Mouse (Mus musculus) heart, embryonic 12.5 days (tissue): Measurements from ENCODE around the gene Kremen1. TPM values are rescaled to one million over a fixed set of nuclear protein-coding genes. Genes with fewer than 3 reads are reported as not detected.

Source experiments
- ATAC-seq: fragments of 200-750 bp; cut with Nextera tagmentation; 2 replicates; pipeline ENCODE4 v1.8.0; 2017; ENCODE audit warnings: moderate TSS enrichment, moderate library complexity; ENCODE audit not compliant: insufficient number of reproducible peaks, low FRiP score
- H3K27ac ChIP-seq: fragments of 300-500 bp; sonication (generic); 2 replicates; pipeline ENCODE4 v1.5.1; 2016; ENCODE audit warnings: mild to moderate bottlenecking, moderate library complexity; ENCODE audit not compliant: poor library complexity, severe bottlenecking
- H3K27me3 ChIP-seq: fragments of 300-500 bp; sonication (generic); replicated peaks from 2 replicates; pipeline ENCODE4 v1.6.1; 2016; ENCODE audit warnings: mild to moderate bottlenecking, moderate library complexity
- H3K36me3 ChIP-seq: fragments of 300-500 bp; sonication (generic); 2 replicates; pipeline ENCODE4 v1.6.1; 2016; ENCODE audit warnings: mild to moderate bottlenecking, moderate library complexity
- H3K4me1 ChIP-seq: fragments of 300-500 bp; sonication (generic); replicated peaks from 2 replicates; pipeline ENCODE4 v1.6.1; 2016; ENCODE audit warnings: mild to moderate bottlenecking
- H3K4me2 ChIP-seq: fragments of 300-500 bp; sonication (generic); 2 replicates; pipeline ENCODE4 v1.6.1; 2016; ENCODE audit warnings: mild to moderate bottlenecking, moderate library complexity
- H3K4me3 ChIP-seq: fragments of 300-500 bp; sonication (generic); 2 replicates; pipeline ENCODE4 v1.5.1; 2016; ENCODE audit warnings: mild to moderate bottlenecking
- H3K9ac ChIP-seq: fragments of 300-500 bp; sonication (generic); 2 replicates; pipeline ENCODE4 v1.6.1; 2016; ENCODE audit warnings: mild to moderate bottlenecking, moderate library complexity
- H3K9me3 ChIP-seq: fragments of 300-500 bp; sonication (generic); replicated peaks from 2 replicates; pipeline ENCODE4 v1.6.1; 2016; ENCODE audit warnings: mild to moderate bottlenecking, moderate library complexity
- WGBS: fragments of 180-500 bp; shearing (Covaris S2); methylation state at CpG from one replicate; pipeline ENCODE4 v1.1.7; 2016; 5-methylcytosine and 5-hydroxymethylcytosine counted together
- polyA plus RNA-seq: library from polyadenylated mRNA; unstranded; fragments of >200 nt; fragmentation: Nextera tagmentation; extraction: Ambion mirVana; gene quantifications from 2 replicates; pipeline ENCODE4 v1.2.1, GENCODE M21; 2016

Gene Kremen1
- polyA plus RNA-seq, 1 experiment from 2014 or later = 40.1 TPM

GRCm38 (mm10) chr11:5160722-5161485, 100.5 kb downstream of the Kremen1 start:
- no peak overlapping the region for H3K9ac ChIP-seq
- WGBS = 71% methylated on average over 17 of the region's 17 CpGs
- ATAC-seq = no peak

GRCm38 (mm10) chr11:5158056-5158455, 103.3 kb downstream of the Kremen1 start:
- Histone ChIP-seq H3K4me2 (no peak overlapping the region), H3K9me3 (peaks cover 6% of the 10 kb centered on the region; the same call in 1 of the 2 replicates), H3K27me3 (peaks cover 4% of the 10 kb centered on the region; the same call in 1 of the 2 replicates), H3K27ac (no peak overlapping the region), H3K4me3 (no peak overlapping the region), H3K4me1 (peaks cover 6% of the 10 kb centered on the region), H3K36me3 (no peaks in the 10 kb centered on the region), H3K9ac (no peak overlapping the region)
- ATAC-seq = no peak
- WGBS = 90% methylated on average over 11 of the region's 11 CpGs

More at GRCm38 (mm10) chr11:5160722-5161485, 100.5 kb downstream of the Kremen1 start:
- no peak overlapping the region for H3K4me3 ChIP-seq
- H3K4me1 ChIP-seq = peaks cover 16% of the 10 kb centered on the region
- H3K27ac ChIP-seq = no peak overlapping the region
- H3K36me3 ChIP-seq = no peaks in the 10 kb centered on the region
- peaks cover 6% of the 10 kb centered on the region; the same call in 1 of the 2 replicates for H3K9me3 ChIP-seq
- no peaks in the 10 kb centered on the region for H3K27me3 ChIP-seq
- no peak overlapping the region for H3K4me2 ChIP-seq

- H3K4me2 ChIP-seq = no peak overlapping the region
- no peaks in the 10 kb centered on the region for H3K36me3 ChIP-seq
- no peaks in the 10 kb centered on the region for H3K9me3 ChIP-seq
- H3K27me3 ChIP-seq = peaks cover 20% of the 10 kb centered on the region
- no peak for ATAC-seq
- H3K27ac ChIP-seq = no peak overlapping the region
- 45% methylated on average over 10 of the region's 10 CpGs for WGBS
- H3K4me1 ChIP-seq = peaks cover 16% of the 10 kb centered on the region
- H3K9ac ChIP-seq = peak overlapping the region; percentile 47; the same call in 1 of the 2 replicates
- H3K4me3 ChIP-seq = no peak overlapping the region
These were observed 106.2 kb downstream of the Kremen1 start for GRCm38 (mm10) chr11:5154961-5155805.

- ATAC-seq = peak; percentile 38; the same call in 1 of the 2 replicates
- H3K27me3 ChIP-seq = peaks cover 25% of the 10 kb centered on the region
- WGBS = 1% methylated on average over 51 of the region's 53 CpGs
These were observed 109.5 kb downstream of the Kremen1 start, which contains the start of gene Emid1 for GRCm38 (mm10) chr11:5151680-5152337. Gene Emid1 (minus strand): TSS chr11:5152257.

GRCm38 (mm10) chr11:5151247-5151630, 110.1 kb downstream of the Kremen1 start:
- no peak for ATAC-seq
- H3K36me3 ChIP-seq = no peaks in the 10 kb centered on the region
- H3K27me3 ChIP-seq = peaks cover 25% of the 10 kb centered on the region
- H3K9me3 ChIP-seq = no peaks in the 10 kb centered on the region
- no peak overlapping the region for H3K27ac ChIP-seq
- H3K4me2 ChIP-seq = peak overlapping the region; percentile 95
- H3K9ac ChIP-seq = no peak overlapping the region
- peak overlapping the region; percentile 56; the same call in 1 of the 2 replicates for H3K4me3 ChIP-seq
- 55% methylated on average over 4 of the region's 4 CpGs for WGBS
- H3K4me1 ChIP-seq = peaks cover 33% of the 10 kb centered on the region

More at GRCm38 (mm10) chr11:5151680-5152337, 109.5 kb downstream of the Kremen1 start, which contains the start of gene Emid1:
- no peak within 1 kb of the TSS for H3K27ac ChIP-seq
- no peaks in the 10 kb centered on the region for H3K36me3 ChIP-seq
- peak within 1 kb of the TSS; percentile 95 for H3K4me2 ChIP-seq
- H3K4me3 ChIP-seq = peak within 1 kb of the TSS; percentile 56
- no peaks in the 10 kb centered on the region for H3K9me3 ChIP-seq
- H3K4me1 ChIP-seq = peaks cover 33% of the 10 kb centered on the region
- H3K9ac ChIP-seq = peak within 1 kb of the TSS; percentile 83

- WGBS = 69% methylated on average over 9 of the region's 9 CpGs
- Histone ChIP-seq H3K9me3 (no peaks in the 10 kb centered on the region), H3K9ac (no peak overlapping the region), H3K36me3 (no peaks in the 10 kb centered on the region), H3K27ac (no peak overlapping the region), H3K27me3 (peaks cover 25% of the 10 kb centered on the region), H3K4me2 (no peak overlapping the region), H3K4me3 (no peak overlapping the region), H3K4me1 (peaks cover 32% of the 10 kb centered on the region)
- no peak for ATAC-seq
These were observed 110.7 kb downstream of the Kremen1 start for GRCm38 (mm10) chr11:5150416-5151246.

- Histone ChIP-seq H3K4me2 (no peak overlapping the region), H3K27ac (no peak overlapping the region), H3K36me3 (no peaks in the 10 kb centered on the region), H3K9ac (no peak overlapping the region), H3K4me3 (no peak overlapping the region), H3K27me3 (peaks cover 25% of the 10 kb centered on the region), H3K4me1 (peaks cover 26% of the 10 kb centered on the region), H3K9me3 (no peaks in the 10 kb centered on the region)
- 82% methylated on average over 9 of the region's 9 CpGs for WGBS
- ATAC-seq = no peak
These were observed 111.4 kb downstream of the Kremen1 start for GRCm38 (mm10) chr11:5149955-5150354.

- WGBS = 12% methylated on average over 7 of the region's 7 CpGs
- H3K4me3 ChIP-seq = no peak overlapping the region
- no peaks in the 10 kb centered on the region for H3K36me3 ChIP-seq
- H3K4me2 ChIP-seq = no peak overlapping the region
- H3K4me1 ChIP-seq = peaks cover 26% of the 10 kb centered on the region
- no peak overlapping the region for H3K27ac ChIP-seq
- no peak overlapping the region for H3K9ac ChIP-seq
- no peaks in the 10 kb centered on the region for H3K9me3 ChIP-seq
- H3K27me3 ChIP-seq = peaks cover 22% of the 10 kb centered on the region
- ATAC-seq = no peak
These were observed 112.1 kb downstream of the Kremen1 start for GRCm38 (mm10) chr11:5149249-5149648.

GRCm38 (mm10) chr11:5145600-5145999, 115.8 kb downstream of the Kremen1 start:
- H3K4me1 ChIP-seq = peaks cover 26% of the 10 kb centered on the region
- no peak overlapping the region for H3K4me2 ChIP-seq
- no peak for ATAC-seq
- H3K9me3 ChIP-seq = no peaks in the 10 kb centered on the region
- no peak overlapping the region for H3K27ac ChIP-seq
- peaks cover 9% of the 10 kb centered on the region for H3K27me3 ChIP-seq
- H3K4me3 ChIP-seq = no peak overlapping the region
- 62% methylated on average over 3 of the region's 3 CpGs for WGBS
- no peaks in the 10 kb centered on the region for H3K36me3 ChIP-seq
- no peak overlapping the region for H3K9ac ChIP-seq

GRCm38 (mm10) chr11:5141965-5142364, 119.4 kb downstream of the Kremen1 start:
- no peak overlapping the region for H3K27ac ChIP-seq
- no peak for ATAC-seq
- no peaks in the 10 kb centered on the region for H3K36me3 ChIP-seq
- no peak overlapping the region for H3K4me2 ChIP-seq
- WGBS = 89% methylated on average over 2 of the region's 2 CpGs
- H3K27me3 ChIP-seq = no peaks in the 10 kb centered on the region
- peaks cover 19% of the 10 kb centered on the region for H3K4me1 ChIP-seq
- no peak overlapping the region for H3K4me3 ChIP-seq
- H3K9me3 ChIP-seq = no peaks in the 10 kb centered on the region
- no peak overlapping the region for H3K9ac ChIP-seq
